Mouse (Mus musculus): ENCODE measurements around the gene 2310003L06Rik.

Gene 2310003L06Rik

DNA sequence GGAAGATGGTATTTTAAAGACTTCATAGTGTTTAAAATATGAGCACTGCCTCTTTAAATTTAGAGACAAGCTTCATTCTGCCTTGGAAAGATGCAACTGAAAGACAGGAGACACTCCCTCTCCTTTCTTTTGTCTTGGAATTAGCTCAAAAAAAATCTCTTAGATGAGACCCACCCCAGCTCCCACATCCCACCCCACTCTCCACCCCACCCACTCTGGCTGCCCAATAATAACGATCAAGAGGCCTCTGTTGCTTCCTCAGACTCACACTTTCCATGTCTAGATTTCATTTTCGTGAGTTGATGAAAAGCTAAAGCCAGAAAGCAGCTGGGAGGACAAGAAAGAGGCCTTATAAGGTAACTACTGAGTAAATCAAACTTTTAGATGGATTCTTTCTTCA lies at the start of gene 2310003L06Rik, which contains the start of gene Gm28434:
Gene 2310003L06Rik (plus strand): TSS at position 259 of the 400 bp plus-strand sequence.
Gene Gm28434 (plus strand): TSS at position 317 of the 400 bp plus-strand sequence.
- no peak for DNase-seq (ENCODE audit: low spot score)

DNA sequence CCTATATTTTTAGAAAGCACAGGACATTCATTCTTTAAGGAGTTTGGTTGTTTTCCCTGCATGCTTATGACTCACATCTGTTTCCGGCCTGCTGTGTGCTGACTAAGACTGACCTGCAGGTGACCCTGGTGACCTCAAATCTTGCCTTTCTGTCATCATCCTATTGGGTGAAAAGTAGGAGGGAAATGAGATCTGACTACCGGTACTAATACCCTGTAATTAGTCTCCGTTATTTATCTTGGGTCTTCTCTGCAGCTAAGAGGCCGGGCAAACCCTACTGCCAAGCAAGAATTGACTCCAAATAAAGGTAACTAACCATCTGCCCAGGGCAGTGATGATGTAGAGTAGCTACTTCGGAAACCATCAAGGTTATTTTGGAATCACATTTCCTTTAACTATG lies 43.9 kb upstream of the 2310003L06Rik start, which contains the start of gene Csn3:
Gene Csn3 (plus strand): TSS at position 208 of the 400 bp plus-strand sequence.
- DNase-seq (ENCODE audit: low spot score) = no peak

GRCm38 (mm10) chr5:87931603-87932002 lies 37.7 kb upstream of the 2310003L06Rik start:
- DNase-seq (ENCODE audit: low spot score) = no peak

DNA sequence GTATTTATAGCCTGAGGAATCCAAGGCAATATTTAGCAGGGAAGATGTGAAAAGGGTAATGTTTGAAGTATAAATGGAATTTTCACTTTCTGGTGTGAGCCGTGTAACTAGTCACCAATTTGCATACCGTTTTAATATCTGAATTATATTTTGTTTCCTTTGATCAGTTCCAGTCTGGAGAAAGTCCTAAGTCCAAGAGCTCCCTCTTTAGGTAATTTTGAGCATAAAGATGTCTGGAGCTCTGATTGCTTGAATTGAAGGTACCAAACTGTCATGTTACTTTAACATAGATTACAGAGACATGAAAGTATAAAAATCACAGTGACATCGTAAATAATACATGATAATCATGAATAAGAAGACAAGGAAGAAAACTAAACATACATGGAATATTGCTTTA lies 28.5 kb upstream of the 2310003L06Rik start:
- no peak for DNase-seq (ENCODE audit: low spot score)

DNA sequence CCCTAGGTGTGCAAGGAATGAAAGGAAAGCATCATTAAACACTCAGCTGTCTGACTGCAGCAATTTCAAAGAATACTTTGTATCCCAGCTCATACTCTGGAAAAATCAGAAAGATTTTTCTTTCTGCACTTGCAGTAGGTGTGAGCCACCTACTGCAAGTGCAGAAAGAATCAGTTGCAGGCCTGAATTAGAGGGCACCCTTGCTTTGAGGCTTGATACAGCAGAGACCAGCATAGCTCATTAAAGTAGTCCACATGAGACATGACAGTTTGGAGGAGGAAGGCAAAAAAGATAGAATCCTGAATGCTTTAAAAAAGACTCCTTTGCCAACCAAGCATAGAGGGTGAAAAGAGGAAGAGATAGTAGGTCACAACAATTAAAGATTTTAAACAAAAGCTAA lies 26.7 kb upstream of the 2310003L06Rik start:
- DNase-seq (ENCODE audit: low spot score) = no peak

GRCm38 (mm10) chr5:87951836-87952235 lies 17.4 kb upstream of the 2310003L06Rik start:
- DNase-seq (ENCODE audit: low spot score) = no peak

GRCm38 (mm10) chr5:87979139-87979538 lies 9.9 kb downstream of the 2310003L06Rik start, which contains the start of gene Cabs1:
Cabs1 (plus strand) TSS chr5:87979439.
- no peak for DNase-seq (ENCODE audit: low spot score)

DNA sequence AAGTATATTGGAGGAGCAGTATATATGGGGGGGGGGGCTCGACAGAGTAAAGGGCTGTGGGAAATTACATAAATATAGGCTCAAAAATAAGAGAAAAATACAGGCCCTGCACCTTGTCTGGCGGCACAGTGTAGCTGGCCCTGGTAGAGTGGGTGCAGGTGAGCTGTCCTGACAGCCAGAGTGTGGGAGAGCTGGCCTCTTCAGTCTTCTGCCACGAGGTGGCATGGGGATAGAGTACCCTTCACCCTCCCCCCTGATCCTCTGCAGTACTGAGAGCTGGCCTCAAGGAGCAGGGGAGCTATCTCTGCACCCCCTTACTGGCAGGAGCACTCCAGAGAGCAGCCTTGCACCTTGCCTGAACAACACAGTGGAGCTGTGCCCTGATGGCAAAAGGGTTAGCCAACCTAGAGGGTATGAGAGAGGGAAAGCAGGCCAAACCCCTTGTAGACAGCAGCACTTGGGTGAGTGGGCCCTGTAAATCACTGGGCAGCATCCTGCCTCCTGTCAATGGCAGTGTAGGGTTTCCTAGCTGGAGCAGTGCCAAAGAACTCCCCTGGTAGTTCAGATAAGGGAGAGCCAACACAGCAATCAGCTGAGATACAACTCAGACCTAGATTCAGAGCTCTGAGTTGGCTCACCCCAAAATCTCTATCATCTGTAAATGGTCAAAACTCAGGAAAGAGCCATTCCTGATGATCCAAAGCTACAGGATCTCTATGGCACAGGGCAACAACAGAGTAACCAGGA lies 13.4 kb downstream of the 2310003L06Rik start:
- DNase-seq (ENCODE audit: low spot score) = no peak

- DNase-seq (ENCODE audit: low spot score) = no peak
Measured at GRCm38 (mm10) chr5:88002249-88002648, 33.0 kb downstream of the 2310003L06Rik start, which contains the start of gene Smr3a. Smr3a (plus strand) TSS chr5:88002549.

DNA sequence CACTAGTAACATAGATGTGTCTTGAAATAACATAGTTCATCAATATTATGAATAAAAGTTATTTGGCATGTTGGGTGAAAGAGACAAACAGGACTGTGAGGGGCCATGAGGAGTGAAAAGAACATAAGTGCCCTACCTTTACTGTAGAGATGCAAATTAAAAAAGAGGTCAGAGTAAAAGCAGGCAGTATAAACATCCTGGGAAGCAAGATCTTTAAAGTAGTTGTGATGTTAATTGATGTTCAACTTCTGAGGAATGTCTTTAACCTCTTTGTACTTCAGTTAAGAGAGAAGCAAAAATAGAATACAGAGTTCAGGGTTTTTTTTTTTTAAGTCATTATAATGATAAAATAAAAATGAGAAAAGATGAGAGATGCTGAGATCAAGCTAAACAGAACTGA lies 36.0 kb downstream of the 2310003L06Rik start:
- no peak for DNase-seq (ENCODE audit: low spot score)
